Mouse (Mus musculus): ENCODE results near the gene Ablim1. TPM values are rescaled to one million over a fixed set of nuclear protein-coding genes. Genes with fewer than 3 reads are reported as not detected.

Ablim1 gene
- total and polyA plus RNA-seq, 2 experiments from 2014 or later, result 50.7 to 81.2 TPM

DNA sequence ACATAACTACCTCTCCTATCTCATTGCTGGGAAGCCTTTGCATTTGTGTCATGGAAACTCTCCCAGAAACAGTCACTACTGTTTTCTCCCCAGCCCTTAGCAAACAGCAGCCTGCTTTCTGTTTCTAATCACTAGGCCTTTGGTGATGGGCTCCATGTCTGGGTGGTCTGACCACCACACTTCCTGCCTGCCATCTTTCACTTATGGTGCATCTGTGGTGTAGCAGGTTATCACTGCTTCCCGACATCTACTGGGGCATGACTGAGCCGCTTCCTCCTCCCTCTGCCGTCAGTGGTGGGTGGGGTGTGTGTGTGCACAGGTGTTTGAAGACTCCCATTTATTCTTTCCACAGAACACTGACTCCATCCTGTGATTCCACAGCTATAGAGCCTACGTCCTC lies 183.4 kb downstream of the Ablim1 start:
- no peak overlapping the region for H3K4me2 ChIP-seq (ENCODE audit: low read depth, low read length, poor library complexity, severe bottlenecking)
- ATAC-seq (ENCODE audit: low FRiP score) (no peak), DNase-seq (ENCODE audit: low spot score) (no peak)

DNA sequence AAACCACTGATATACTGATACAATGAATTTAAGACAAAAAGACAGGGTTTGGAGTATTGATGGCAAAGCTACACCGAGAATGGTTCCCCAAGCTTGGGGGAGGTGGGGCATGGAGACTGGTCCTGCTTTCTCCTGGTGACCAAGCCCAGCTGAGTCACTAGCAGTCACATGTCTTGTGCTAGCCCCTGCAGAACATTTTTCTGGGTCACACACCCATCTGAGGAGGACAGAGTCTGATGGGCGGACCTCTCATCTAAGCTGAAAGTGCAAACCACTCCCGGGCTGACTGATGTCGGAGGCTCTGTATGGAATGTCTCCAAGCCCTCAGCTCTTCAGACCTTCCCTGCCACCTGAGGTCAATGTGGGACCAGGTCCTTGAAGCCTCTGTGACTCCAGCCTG lies 184.1 kb downstream of the Ablim1 start:
- no peak for ATAC-seq (ENCODE audit: low FRiP score)
- Histone ChIP-seq H3K27me3 (ENCODE audit: insufficient read depth, low read length) (no peaks in the 10 kb centered on the region), H3K4me2 (ENCODE audit: low read depth, low read length, poor library complexity, severe bottlenecking) (no peak overlapping the region), H3K4me1 (ENCODE audit: insufficient read depth, low read length) (peaks cover 6% of the 10 kb centered on the region; the same call in 1 of the 2 replicates), H3K27ac (ENCODE audit: low read depth, low read length) (no peak overlapping the region), H3K9ac (replicated peaks; ENCODE audit: low read length, poor library complexity, severe bottlenecking) (no peak overlapping the region), H3K9me3 (ENCODE audit: low read length) (no peaks in the 10 kb centered on the region), H3K36me3 (ENCODE audit: insufficient read depth, low read length) (0 out of 2 replicates have a peak, but pooled peaks cover 6% of the 10 kb centered on the region), H3K4me3 (ENCODE audit: low read depth, low read length) (no peak overlapping the region)
- DNase-seq (ENCODE audit: low spot score), result no peak
- WGBS, result 92% methylated on average over 4 of the region's 4 CpGs
- no peak for TF ChIP-seq CTCF (IDR thresholded peaks at IDR 0.05)

More for the DNA sequence above, 183.4 kb downstream of the Ablim1 start:
- no peak for TF ChIP-seq CTCF (IDR thresholded peaks at IDR 0.05)
- no peak overlapping the region for H3K4me3 ChIP-seq (ENCODE audit: low read depth, low read length)
- H3K27ac ChIP-seq (ENCODE audit: low read depth, low read length), result no peak overlapping the region
- 0 out of 2 replicates have a peak, but pooled peaks cover 6% of the 10 kb centered on the region for H3K36me3 ChIP-seq (ENCODE audit: insufficient read depth, low read length)
- no peak overlapping the region for H3K9ac ChIP-seq (replicated peaks; ENCODE audit: low read length, poor library complexity, severe bottlenecking)
- H3K9me3 ChIP-seq (ENCODE audit: low read length), result no peaks in the 10 kb centered on the region
- H3K27me3 ChIP-seq (ENCODE audit: insufficient read depth, low read length), result no peaks in the 10 kb centered on the region
- H3K4me1 ChIP-seq (ENCODE audit: insufficient read depth, low read length), result peaks cover 6% of the 10 kb centered on the region; the same call in 1 of the 2 replicates
- 88% methylated on average over 4 of the region's 4 CpGs for WGBS

- peaks cover 3% of the 10 kb centered on the region; the same call in 1 of the 2 replicates for H3K4me1 ChIP-seq (ENCODE audit: insufficient read depth, low read length)
- H3K27ac ChIP-seq (ENCODE audit: low read depth, low read length), result no peak overlapping the region
- no peak overlapping the region for H3K4me2 ChIP-seq (ENCODE audit: low read depth, low read length, poor library complexity, severe bottlenecking)
- 0 out of 2 replicates have a peak, but pooled peaks cover 6% of the 10 kb centered on the region for H3K36me3 ChIP-seq (ENCODE audit: insufficient read depth, low read length)
- no peaks in the 10 kb centered on the region for H3K27me3 ChIP-seq (ENCODE audit: insufficient read depth, low read length)
- TF ChIP-seq CTCF (IDR thresholded peaks at IDR 0.05), result no peak
- H3K9ac ChIP-seq (replicated peaks; ENCODE audit: low read length, poor library complexity, severe bottlenecking), result no peak overlapping the region
- H3K9me3 ChIP-seq (ENCODE audit: low read length), result no peaks in the 10 kb centered on the region
- WGBS, result 92% methylated on average over 9 of the region's 9 CpGs
- no peak overlapping the region for H3K4me3 ChIP-seq (ENCODE audit: low read depth, low read length)
- DNase-seq (ENCODE audit: low spot score) (no peak), ATAC-seq (ENCODE audit: low FRiP score) (no peak)
Measured at GRCm38 (mm10) chr19:57129729-57130128, 185.0 kb downstream of the Ablim1 start.

- no peak for DNase-seq (ENCODE audit: low spot score)
- WGBS, result 51% methylated on average over 6 of the region's 6 CpGs
- Histone ChIP-seq H3K9ac (replicated peaks; ENCODE audit: low read length, poor library complexity, severe bottlenecking) (no peak overlapping the region), H3K27ac (ENCODE audit: low read depth, low read length) (no peak overlapping the region), H3K4me1 (ENCODE audit: insufficient read depth, low read length) (no peaks in the 10 kb centered on the region), H3K4me3 (ENCODE audit: low read depth, low read length) (no peak overlapping the region), H3K9me3 (ENCODE audit: low read length) (no peaks in the 10 kb centered on the region), H3K4me2 (ENCODE audit: low read depth, low read length, poor library complexity, severe bottlenecking) (no peak overlapping the region), H3K27me3 (ENCODE audit: insufficient read depth, low read length) (no peaks in the 10 kb centered on the region), H3K36me3 (ENCODE audit: insufficient read depth, low read length) (0 out of 2 replicates have a peak, but pooled peaks cover 6% of the 10 kb centered on the region)
- TF ChIP-seq CTCF (IDR thresholded peaks at IDR 0.05), result no peak
- ATAC-seq (ENCODE audit: low FRiP score), result no peak
Measured at GRCm38 (mm10) chr19:57128037-57128436, 186.7 kb downstream of the Ablim1 start.

DNA sequence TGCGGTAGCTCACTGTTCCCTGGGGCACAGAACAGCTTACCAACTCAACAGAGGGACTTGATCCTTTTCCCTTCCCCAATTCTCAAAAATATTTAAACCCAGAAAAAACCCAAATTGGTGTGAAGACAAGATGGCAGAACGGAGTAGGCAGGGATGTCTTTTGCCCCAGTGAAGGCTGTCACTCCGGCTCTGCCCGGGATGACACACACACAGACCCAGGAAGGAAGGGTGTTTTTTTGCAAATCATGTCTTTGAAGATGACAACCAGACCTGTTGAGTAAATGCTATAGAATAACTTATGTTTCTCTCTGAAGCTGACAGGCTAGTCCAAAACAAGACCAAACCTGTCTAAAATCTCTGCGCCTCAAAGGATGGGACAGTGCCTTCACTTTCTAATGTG lies 187.2 kb downstream of the Ablim1 start:
- H3K27ac ChIP-seq (ENCODE audit: low read depth, low read length), result no peak overlapping the region
- H3K4me1 ChIP-seq (ENCODE audit: insufficient read depth, low read length), result no peaks in the 10 kb centered on the region
- H3K36me3 ChIP-seq (ENCODE audit: insufficient read depth, low read length), result 0 out of 2 replicates have a peak, but pooled peaks cover 6% of the 10 kb centered on the region
- H3K4me3 ChIP-seq (ENCODE audit: low read depth, low read length), result no peak overlapping the region
- WGBS, result 74% methylated on average over 5 of the region's 5 CpGs
- no peak for DNase-seq (ENCODE audit: low spot score)
- no peaks in the 10 kb centered on the region for H3K27me3 ChIP-seq (ENCODE audit: insufficient read depth, low read length)
- H3K4me2 ChIP-seq (ENCODE audit: low read depth, low read length, poor library complexity, severe bottlenecking), result no peak overlapping the region
- no peak for TF ChIP-seq CTCF (IDR thresholded peaks at IDR 0.05)
- no peak overlapping the region for H3K9ac ChIP-seq (replicated peaks; ENCODE audit: low read length, poor library complexity, severe bottlenecking)
- no peaks in the 10 kb centered on the region for H3K9me3 ChIP-seq (ENCODE audit: low read length)
- ATAC-seq (ENCODE audit: low FRiP score), result no peak

- TF ChIP-seq CTCF (IDR thresholded peaks at IDR 0.05), result no peak
- no peak overlapping the region for H3K4me3 ChIP-seq (ENCODE audit: low read depth, low read length)
- no peak for ATAC-seq (ENCODE audit: low FRiP score)
- no peaks in the 10 kb centered on the region for H3K27me3 ChIP-seq (ENCODE audit: insufficient read depth, low read length)
- no peak overlapping the region for H3K4me2 ChIP-seq (ENCODE audit: low read depth, low read length, poor library complexity, severe bottlenecking)
- H3K27ac ChIP-seq (ENCODE audit: low read depth, low read length), result no peak overlapping the region
- no peaks in the 10 kb centered on the region for H3K4me1 ChIP-seq (ENCODE audit: insufficient read depth, low read length)
- no peak for DNase-seq (ENCODE audit: low spot score)
- 76% methylated on average over 10 of the region's 10 CpGs for WGBS
- no peak overlapping the region for H3K9ac ChIP-seq (replicated peaks; ENCODE audit: low read length, poor library complexity, severe bottlenecking)
- H3K9me3 ChIP-seq (ENCODE audit: low read length), result no peaks in the 10 kb centered on the region
- H3K36me3 ChIP-seq (ENCODE audit: insufficient read depth, low read length), result 0 out of 2 replicates have a peak, but pooled peaks cover 6% of the 10 kb centered on the region
Measured at GRCm38 (mm10) chr19:57126950-57127349, 187.8 kb downstream of the Ablim1 start.
